ENCODE assay signal across 20 mouse cellular contexts in the genomic region with DNA sequence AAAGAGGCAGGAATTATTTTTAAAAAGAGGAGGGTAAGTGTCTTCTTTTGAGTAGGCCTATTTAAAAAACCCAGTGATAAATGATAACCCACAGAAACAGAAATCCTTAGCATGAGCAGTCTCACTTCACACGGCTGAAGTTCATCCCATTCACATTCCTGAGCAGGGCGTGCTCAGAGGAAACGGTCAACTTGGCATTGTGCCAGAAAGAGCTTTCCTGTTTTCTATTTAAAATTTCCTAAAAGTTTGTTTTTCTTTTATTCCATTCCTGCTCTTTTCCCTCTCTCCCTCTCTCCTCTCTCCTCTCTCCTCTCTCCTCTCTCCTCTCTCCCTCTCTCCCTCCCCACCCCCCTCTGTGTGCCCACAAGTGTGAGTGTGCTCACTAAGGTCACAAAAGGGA. TPM values are rescaled to one million over a fixed set of nuclear protein-coding genes. Genes with fewer than 3 reads are reported as not detected.
DNase-seq lines count a peak whose midpoint lies in the region; ATAC-seq and TF ChIP-seq lines count a peak whose summit lies in the region.
"Had no signal": no experiment of that assay in that cellular context is flagged by ENCODE, and none has a peak within 500 bp of the region (broad histone marks: within the 10 kb centered on the region; RNA-seq: fewer than 3 reads in every experiment).

No protein-coding gene starts in this region.

- no peaks in the 10 kb centered on the region for H3K9me3 ChIP-seq in heart, embryonic 10.5 days
- no peaks in the 10 kb centered on the region for H3K9me3 ChIP-seq in heart, embryonic 12.5 days (replicated peaks)
- H3K9me3 ChIP-seq in limb, embryonic 14.5 days (ENCODE audit: control insufficient read depth, low read length) = no peaks in the 10 kb centered on the region
- H3K9me3 ChIP-seq in limb, embryonic 10.5 days (replicated peaks) = no peaks in the 10 kb centered on the region
- H3K9me3 ChIP-seq: midbrain, embryonic 10.5 days; neural tube, embryonic 13.5 days had no signal

- 29% methylated on average over 3 of the region's 3 CpGs for WGBS in heart, embryonic 10.5 days
- 17% methylated on average over 3 of the region's 3 CpGs for WGBS in heart, embryonic 12.5 days
- WGBS in limb, embryonic 14.5 days = 13% methylated on average over 3 of the region's 3 CpGs
- 77% methylated on average over 3 of the region's 3 CpGs for WGBS in limb, embryonic 10.5 days
- 76% methylated on average over 3 of the region's 3 CpGs for WGBS in thymus, adult 2 months

- H3K27ac ChIP-seq in heart, embryonic 10.5 days = peak overlapping the region; percentile 47; the same call in 1 of the 2 replicates
- no peak overlapping the region for H3K27ac ChIP-seq in heart, embryonic 12.5 days (ENCODE audit: poor library complexity, severe bottlenecking)
- no peak overlapping the region for H3K27ac ChIP-seq in limb, embryonic 14.5 days (replicated peaks; ENCODE audit: low read depth, low read length)
- H3K27ac ChIP-seq in limb, embryonic 10.5 days = no peak overlapping the region; the same call in 1 of the 2 replicates
- H3K27ac ChIP-seq in thymus, adult 2 months (ENCODE audit: control insufficient read depth, insufficient read depth, low read length) = no peak overlapping the region
- H3K27ac ChIP-seq: forebrain, embryonic 12.5 days; midbrain, embryonic 10.5 days; neural tube, embryonic 13.5 days; stomach, postnatal 0 days had no signal

- no peak for ATAC-seq in heart, embryonic 12.5 days (ENCODE audit: insufficient number of reproducible peaks, low FRiP score)
- ATAC-seq in limb, embryonic 14.5 days (ENCODE audit: low FRiP score, low read depth) = no peak
- ATAC-seq: CD4-positive, CD25-positive, alpha-beta regulatory T cell, adult 4 months; hindbrain, embryonic 16.5 days; intestine, postnatal 0 days had no signal

- no peak for DNase-seq in heart, embryonic 10.5 days (ENCODE audit: low spot score)
- peak; percentile 35 for DNase-seq in limb, embryonic 14.5 days (ENCODE audit: low spot score)
- no peak for DNase-seq in limb, embryonic 10.5 days (ENCODE audit: low spot score)
- DNase-seq in NIH3T3 (ENCODE audit: low read depth) = peak; percentile 66
- peak; percentile 75 for DNase-seq in lung, postnatal 10 days
- no peak for DNase-seq in layer of hippocampus, adult 8-10 months (ENCODE audit: low spot score in 2 of 2)
- no peak for DNase-seq in thymus, adult 2 months
- DNase-seq: adrenal gland, postnatal 10 days; cerebellum, adult 11 months; cerebellum, postnatal 14 days; thymus, postnatal 14 days had no signal

- no peaks in the 10 kb centered on the region for H3K36me3 ChIP-seq in heart, embryonic 10.5 days
- no peaks in the 10 kb centered on the region for H3K36me3 ChIP-seq in heart, embryonic 12.5 days
- H3K36me3 ChIP-seq in limb, embryonic 14.5 days (ENCODE audit: control insufficient read depth, insufficient read depth, low read length) = no peaks in the 10 kb centered on the region
- no peaks in the 10 kb centered on the region for H3K36me3 ChIP-seq in limb, embryonic 10.5 days
- H3K36me3 ChIP-seq in thymus, adult 2 months (ENCODE audit: control insufficient read depth, insufficient read depth, low read length) = no peaks in the 10 kb centered on the region
- H3K36me3 ChIP-seq: forebrain, embryonic 12.5 days; midbrain, embryonic 10.5 days; neural tube, embryonic 13.5 days had no signal

- H3K4me3 ChIP-seq in heart, embryonic 10.5 days = no peak overlapping the region
- H3K4me3 ChIP-seq in heart, embryonic 12.5 days = no peak overlapping the region
- H3K4me3 ChIP-seq in limb, embryonic 14.5 days (replicated peaks; ENCODE audit: low read length) = no peak overlapping the region
- H3K4me3 ChIP-seq in limb, embryonic 10.5 days = no peak overlapping the region
- H3K4me3 ChIP-seq in thymus, adult 2 months (ENCODE audit: control insufficient read depth, insufficient read depth, low read length) = no peak overlapping the region
- H3K4me3 ChIP-seq: forebrain, embryonic 12.5 days; midbrain, embryonic 10.5 days; neural tube, embryonic 13.5 days had no signal

- no peak overlapping the region for H3K9ac ChIP-seq in heart, embryonic 12.5 days
- no peak overlapping the region for H3K9ac ChIP-seq in limb, embryonic 14.5 days (ENCODE audit: low read depth, low read length, severe bottlenecking)
- H3K9ac ChIP-seq: forebrain, embryonic 12.5 days; neural tube, embryonic 13.5 days had no signal

- H3K27me3 ChIP-seq in heart, embryonic 10.5 days (ENCODE audit: insufficient read depth, poor library complexity, severe bottlenecking) = no peaks in the 10 kb centered on the region
- H3K27me3 ChIP-seq in heart, embryonic 12.5 days (replicated peaks) = no peaks in the 10 kb centered on the region
- no peaks in the 10 kb centered on the region for H3K27me3 ChIP-seq in limb, embryonic 14.5 days (ENCODE audit: control insufficient read depth, insufficient read depth, low read length)
- H3K27me3 ChIP-seq in limb, embryonic 10.5 days (ENCODE audit: low read depth, poor library complexity, severe bottlenecking) = peaks cover 9% of the 10 kb centered on the region
- H3K27me3 ChIP-seq in thymus, adult 2 months (ENCODE audit: control insufficient read depth, insufficient read depth, low read length) = peaks cover 3% of the 10 kb centered on the region; the same call in 1 of the 2 replicates

- TF ChIP-seq CTCF in thymus, adult 2 months (IDR thresholded peaks at IDR 0.05; ENCODE audit: borderline replicate concordance, control insufficient read depth, extremely low read depth, insufficient read depth, low read length, poor library complexity) = no peak

- no peak for TF ChIP-seq POLR2A in limb, embryonic 14.5 days (IDR thresholded peaks at IDR 0.05; ENCODE audit: borderline replicate concordance, extremely low read depth, insufficient read depth, insufficient read length)
- no peak for TF ChIP-seq POLR2A in thymus, adult 2 months (IDR thresholded peaks at IDR 0.05; ENCODE audit: control insufficient read depth, extremely low read depth, insufficient read depth, low read length, poor library complexity)

- peaks cover 9% of the 10 kb centered on the region for H3K4me1 ChIP-seq in heart, embryonic 10.5 days
- no peaks in the 10 kb centered on the region; the same call in 1 of the 2 replicates for H3K4me1 ChIP-seq in heart, embryonic 12.5 days (replicated peaks)
- no peaks in the 10 kb centered on the region for H3K4me1 ChIP-seq in limb, embryonic 14.5 days (ENCODE audit: control insufficient read depth, insufficient read depth, low read length)
- peaks cover 7% of the 10 kb centered on the region for H3K4me1 ChIP-seq in limb, embryonic 10.5 days
- peaks cover 14% of the 10 kb centered on the region for H3K4me1 ChIP-seq in thymus, adult 2 months (replicated peaks; ENCODE audit: control insufficient read depth, insufficient read depth, low read length)
- H3K4me1 ChIP-seq: neural tube, embryonic 13.5 days had no signal

- H3K4me2 ChIP-seq in heart, embryonic 12.5 days = no peak overlapping the region
- H3K4me2 ChIP-seq in limb, embryonic 14.5 days (replicated peaks; ENCODE audit: low read depth, low read length, severe bottlenecking) = no peak overlapping the region
- H3K4me2 ChIP-seq: forebrain, embryonic 12.5 days; liver, embryonic 11.5 days; neural tube, embryonic 13.5 days had no signal

RNA-seq across cellular contexts. Expression of gene App, which starts 3.1 kb away (rescaled TPM):
- polyA plus RNA-seq in heart, embryonic 10.5 days (2016; fragmentation: Nextera tagmentation; extraction: Ambion mirVana) = 144 and 151 TPM in 2 replicates
- polyA plus RNA-seq in heart, embryonic 12.5 days (2016; fragmentation: Nextera tagmentation; extraction: Ambion mirVana) = 202 and 216 TPM in 2 replicates
- polyA plus RNA-seq in limb, embryonic 14.5 days (2012; rRNA removed) = 307 and 326 TPM in 2 replicates
- polyA plus RNA-seq in limb, embryonic 14.5 days (2014; fragmentation: Nextera tagmentation; extraction: Ambion mirVana) = 206 and 221 TPM in 2 replicates
- polyA plus RNA-seq in limb, embryonic 10.5 days (2016; fragmentation: Nextera tagmentation; extraction: Ambion mirVana) = 80.2 and 94.7 TPM in 2 replicates
- total RNA-seq in layer of hippocampus, adult 8-10 months (2022) = 1,000 to 10,000 TPM; 1,204 to 1,249 (median 1,228) TPM
- polyA plus RNA-seq in thymus, adult 2 months (2012; rRNA removed) = 58.4 and 59.8 TPM in 2 replicates

Comparison
In these comparisons a context has a peak if more than half of its experiments do, and no peak if none do; other contexts are left out.
1. DNase-seq: peak in limb, embryonic 14.5 days (single experiment), NIH3T3 (single experiment) and lung, postnatal 10 days (single experiment); none in heart, embryonic 10.5 days (single experiment), limb, embryonic 10.5 days (single experiment), layer of hippocampus, adult 8-10 months (0 of 2) and thymus, adult 2 months (single experiment).